Mouse (Mus musculus) hindbrain, embryonic 15.5 days (tissue): Measurements from ENCODE around the gene 1700020A23Rik. TPM values are rescaled to one million over a fixed set of nuclear protein-coding genes. Genes with fewer than 3 reads are reported as not detected.

Experiments
- ATAC-seq: fragments of 200-750 bp; cut with Nextera tagmentation; 2 replicates; pipeline ENCODE4 v1.8.0; 2017; ENCODE audit warnings: low read depth, moderate number of reproducible peaks, moderate TSS enrichment; ENCODE audit not compliant: low FRiP score
- H3K27ac ChIP-seq: fragments of 300-500 bp; sonication (generic); replicated peaks from 2 replicates; pipeline ENCODE4 v1.5.1; 2015; ENCODE audit warnings: mild to moderate bottlenecking, inconsistent platforms
- H3K27me3 ChIP-seq: fragments of 300-500 bp; sonication (generic); 2 replicates; pipeline ENCODE4 v1.6.1; 2015; ENCODE audit warnings: control low read depth, inconsistent platforms
- H3K36me3 ChIP-seq: fragments of 300-500 bp; sonication (generic); 2 replicates; pipeline ENCODE4 v1.6.1; 2015; ENCODE audit warnings: control low read depth, inconsistent platforms
- H3K4me1 ChIP-seq: fragments of 300-500 bp; sonication (generic); replicated peaks from 2 replicates; pipeline ENCODE4 v1.6.1; 2015; ENCODE audit warnings: control low read depth, inconsistent platforms
- H3K4me2 ChIP-seq: fragments of 300-500 bp; sonication (generic); 2 replicates; pipeline ENCODE4 v1.6.1; 2015; ENCODE audit warnings: moderate library complexity, mild to moderate bottlenecking, inconsistent platforms
- H3K4me3 ChIP-seq: fragments of 300-500 bp; sonication (generic); 2 replicates; pipeline ENCODE4 v1.5.1; 2015; ENCODE audit warnings: mild to moderate bottlenecking, inconsistent platforms
- H3K9ac ChIP-seq: fragments of 300-500 bp; sonication (generic); 2 replicates; pipeline ENCODE4 v1.6.1; 2015; ENCODE audit warnings: inconsistent platforms
- H3K9me3 ChIP-seq: fragments of 300-500 bp; sonication (generic); 2 replicates; pipeline ENCODE4 v1.6.1; 2016; ENCODE audit warnings: control low read depth, inconsistent platforms
- WGBS: fragments of 180-500 bp; shearing (Covaris S2); methylation state at CpG from one replicate; pipeline ENCODE4 v1.1.7; 2015; 5-methylcytosine and 5-hydroxymethylcytosine counted together
- polyA plus RNA-seq: library from polyadenylated mRNA; unstranded; fragments of >200 nt; fragmentation: Nextera tagmentation; extraction: Ambion mirVana; gene quantifications from 2 replicates; pipeline ENCODE4 v1.2.1, GENCODE M21; 2015

1700020A23Rik gene
- polyA plus RNA-seq, 1 experiment from 2014 or later = 0.97 TPM

DNA sequence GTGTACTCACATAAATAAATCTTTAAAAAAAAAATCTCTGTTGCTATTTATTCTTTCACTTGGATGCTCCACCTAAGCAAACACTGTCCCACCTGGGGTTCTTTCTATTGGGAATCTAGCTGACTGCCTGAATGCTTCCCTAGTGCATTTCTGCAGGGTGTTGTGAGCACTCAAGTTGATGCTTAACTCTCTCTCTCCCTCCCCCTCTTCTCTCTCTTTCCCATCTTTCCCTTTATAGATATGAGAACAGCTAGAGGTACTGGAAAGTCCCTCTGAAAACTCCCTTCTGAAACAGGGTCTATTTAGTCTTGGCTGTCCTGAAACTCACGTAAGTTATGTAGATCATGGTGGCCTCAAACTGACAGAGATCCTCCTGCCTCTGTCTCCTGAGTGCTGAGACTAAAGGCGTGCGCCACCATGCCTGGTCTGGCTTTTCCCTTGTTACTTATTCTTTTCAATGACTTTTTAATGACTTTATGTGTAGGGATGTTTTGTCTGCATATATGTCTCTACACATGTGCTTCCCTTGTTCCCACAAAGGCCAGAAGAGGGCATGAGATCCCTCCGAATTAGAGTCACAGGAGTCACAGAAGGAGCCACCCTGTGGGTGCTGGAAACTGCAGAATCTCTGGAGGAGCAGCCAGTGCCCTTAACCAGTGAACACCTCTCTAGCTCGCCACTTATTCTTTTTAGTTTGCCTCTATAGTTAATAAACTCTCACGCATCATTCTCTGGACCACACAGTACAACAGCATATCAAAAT lies 9.2 kb downstream of the 1700020A23Rik start:
- Histone ChIP-seq H3K4me3 (no peak overlapping the region), H3K4me1 (0 out of 2 replicates have a peak, but pooled peaks cover under 1% of the 10 kb centered on the region), H3K9me3 (no peaks in the 10 kb centered on the region), H3K36me3 (0 out of 2 replicates have a peak, but pooled peaks cover 4% of the 10 kb centered on the region), H3K27me3 (no peaks in the 10 kb centered on the region), H3K27ac (no peak overlapping the region), H3K9ac (no peak overlapping the region), H3K4me2 (no peak overlapping the region)
- ATAC-seq = no peak
- WGBS = 81% methylated on average over 6 of the region's 6 CpGs

DNA sequence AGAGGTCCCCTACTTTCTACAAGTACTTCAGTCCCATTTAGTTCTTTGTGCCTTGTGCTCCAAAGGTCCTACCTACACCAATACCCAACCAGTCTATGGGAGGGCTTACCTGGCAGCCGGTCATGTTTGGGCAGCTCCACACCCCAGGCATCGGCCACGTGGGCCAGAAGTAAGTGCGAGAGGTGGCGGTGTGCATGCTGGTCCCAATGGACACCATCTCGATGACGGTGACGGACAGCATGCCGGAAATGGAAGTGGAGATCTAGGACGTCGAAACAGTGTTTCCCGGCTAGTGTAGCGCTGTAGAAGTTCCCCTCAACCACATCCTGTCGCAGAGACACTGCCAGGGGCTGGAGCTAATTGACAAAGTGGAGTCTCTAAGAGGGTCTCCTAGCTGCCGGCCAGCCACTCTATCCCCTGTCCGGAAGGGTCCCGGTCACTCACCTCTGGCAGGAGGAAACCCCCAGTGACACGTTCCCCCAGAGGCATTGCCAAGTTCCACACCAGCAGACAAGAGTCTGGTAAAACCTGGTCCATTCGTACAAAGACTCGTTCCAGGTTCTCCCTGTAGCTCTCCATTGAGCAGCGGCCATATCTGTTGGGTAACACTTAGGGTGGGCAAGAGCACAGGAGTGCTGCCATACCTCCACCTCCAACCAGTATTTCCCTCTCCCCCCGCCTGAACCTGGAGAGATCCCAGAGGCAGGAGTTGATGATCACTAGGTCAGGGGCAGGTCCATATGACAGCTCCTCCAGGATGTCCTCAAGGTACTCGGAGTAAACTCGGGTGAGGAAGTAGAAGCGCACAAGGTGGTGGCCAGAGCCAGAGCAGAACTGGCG lies 16.9 kb downstream of the 1700020A23Rik start:
- no peak overlapping the region for H3K4me3 ChIP-seq
- H3K36me3 ChIP-seq = 0 out of 2 replicates have a peak, but pooled peaks cover 6% of the 10 kb centered on the region
- H3K27me3 ChIP-seq = no peaks in the 10 kb centered on the region
- ATAC-seq = no peak
- whole genome bisulfite sequencing = 95% methylated on average over 26 of the region's 26 CpGs
- H3K4me1 ChIP-seq = peaks cover 51% of the 10 kb centered on the region
- H3K9ac ChIP-seq = no peak overlapping the region
- no peak overlapping the region for H3K27ac ChIP-seq
- no peaks in the 10 kb centered on the region for H3K9me3 ChIP-seq
- no peak overlapping the region for H3K4me2 ChIP-seq

DNA sequence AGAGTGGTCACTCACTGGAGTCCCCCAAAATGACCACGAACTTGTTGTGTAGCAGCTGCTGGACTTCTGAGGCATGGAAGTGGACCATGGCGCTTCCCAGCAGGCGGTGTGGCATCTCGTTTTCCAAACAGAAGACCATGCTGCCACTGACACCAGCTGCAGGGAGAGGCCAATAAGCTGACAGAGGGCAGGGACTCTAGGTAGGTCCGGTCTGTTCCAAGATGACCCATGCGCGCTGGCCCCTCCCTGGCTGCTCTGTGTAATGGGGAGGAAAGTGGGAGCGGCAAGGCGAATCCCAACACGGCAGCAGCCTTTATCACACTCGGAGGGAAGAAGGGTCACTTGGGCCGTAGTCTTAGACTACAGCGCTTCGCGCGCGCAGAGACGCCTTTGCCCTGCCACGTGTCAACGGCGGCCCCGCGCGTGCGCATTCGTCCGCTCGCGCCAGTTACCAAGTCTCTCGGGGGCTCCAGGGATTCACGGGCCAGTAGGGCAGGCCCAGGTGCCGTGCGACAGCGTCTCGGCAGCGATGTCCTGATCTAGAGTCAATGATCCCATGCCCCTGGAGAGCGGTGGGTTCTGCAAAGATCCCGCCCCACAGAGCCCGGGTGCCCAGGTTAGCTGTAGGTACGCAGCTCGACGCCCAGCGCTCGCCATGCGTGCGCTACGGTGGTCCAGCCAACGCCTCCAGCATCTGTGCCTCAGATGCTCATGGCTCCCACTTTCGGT lies 18.5 kb downstream of the 1700020A23Rik start:
- peak; percentile 84 for ATAC-seq
- peaks cover 51% of the 10 kb centered on the region for H3K4me1 ChIP-seq
- peak overlapping the region; percentile 88 for H3K9ac ChIP-seq

DNA sequence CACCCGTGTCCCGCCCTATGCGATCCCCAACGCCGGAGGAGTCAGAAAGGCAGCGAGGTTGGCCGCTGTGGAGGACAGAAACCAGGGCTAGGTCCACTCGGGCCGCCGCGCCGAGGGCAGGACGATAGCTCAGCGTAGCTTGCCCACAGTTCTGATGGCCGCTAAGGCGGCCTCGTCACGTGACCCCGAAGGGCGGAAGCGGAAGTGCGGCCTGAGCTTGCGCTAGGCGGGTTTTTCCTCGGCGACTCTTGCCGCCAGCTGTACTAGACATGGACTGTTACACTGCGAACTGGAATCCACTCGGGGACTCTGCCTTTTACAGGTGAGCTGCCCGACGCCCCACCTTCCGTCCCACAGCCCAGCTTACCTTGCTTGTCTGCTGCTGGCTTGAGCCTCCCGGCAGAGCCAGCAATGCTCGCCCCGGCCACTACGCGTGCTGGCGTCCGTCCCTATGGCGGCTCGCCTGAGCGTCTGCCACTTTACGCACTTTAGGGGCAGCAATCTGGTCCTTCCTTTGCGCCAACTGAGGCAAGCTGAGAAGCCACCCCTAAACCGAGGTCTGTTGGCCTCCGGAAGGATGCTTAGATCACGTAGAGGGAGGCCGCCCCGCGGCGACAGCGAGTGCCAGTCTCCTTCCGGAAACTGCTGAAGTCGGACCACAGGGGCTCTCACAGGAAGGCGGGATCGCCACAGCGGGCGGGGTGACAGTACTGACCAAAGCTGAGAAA lies 19.2 kb downstream of the 1700020A23Rik start, which contains the start of the genes Vps16 and Pced1a:
Gene Vps16, plus strand, starts transcription at position 214 of the 728 bp plus-strand sequence.
Gene Pced1a, minus strand, starts transcription at position 576 of the 728 bp plus-strand sequence.
- H3K9ac ChIP-seq = peak within 1 kb of the TSS; percentile 88
- peak within 1 kb of the TSS; percentile 96 for H3K4me3 ChIP-seq
- H3K4me1 ChIP-seq = peaks cover 51% of the 10 kb centered on the region
- ATAC-seq = peak; percentile 94
- 0% methylated on average over 57 of the region's 58 CpGs for WGBS
- 0 out of 2 replicates have a peak, but pooled peaks cover 2% of the 10 kb centered on the region for H3K36me3 ChIP-seq
- H3K4me2 ChIP-seq = peak within 1 kb of the TSS; percentile 78
- H3K27ac ChIP-seq = peak within 1 kb of the TSS; percentile 98
- no peaks in the 10 kb centered on the region for H3K9me3 ChIP-seq
- H3K27me3 ChIP-seq = no peaks in the 10 kb centered on the region

More for the DNA sequence above, 18.5 kb downstream of the 1700020A23Rik start:
- Histone ChIP-seq H3K9me3 (no peaks in the 10 kb centered on the region), H3K27ac (peak overlapping the region; percentile 98), H3K4me3 (peak overlapping the region; percentile 96), H3K4me2 (peak overlapping the region; percentile 78), H3K27me3 (no peaks in the 10 kb centered on the region), H3K36me3 (0 out of 2 replicates have a peak, but pooled peaks cover 6% of the 10 kb centered on the region)
- WGBS = 15% methylated on average over 49 of the region's 49 CpGs

DNA sequence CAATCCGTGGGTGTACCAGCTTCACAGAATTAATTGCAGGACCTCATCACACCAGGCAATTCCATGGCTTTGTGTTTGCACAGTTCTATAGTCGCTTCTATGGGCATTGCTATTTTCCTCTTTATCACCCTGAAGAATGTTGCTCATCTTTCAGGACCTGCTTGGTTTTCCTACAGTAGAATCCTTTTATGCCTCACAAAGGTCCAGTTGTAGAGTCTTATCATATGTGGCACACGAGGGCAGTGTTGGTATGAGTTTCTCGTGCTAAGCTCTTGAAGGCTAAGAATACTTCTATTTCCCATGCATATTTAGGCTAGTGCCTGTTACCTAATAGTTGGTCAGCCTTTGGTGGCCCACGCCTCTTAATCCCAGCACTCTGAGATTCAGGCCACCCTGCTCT lies 20.1 kb downstream of the 1700020A23Rik start:
- H3K27me3 ChIP-seq = no peaks in the 10 kb centered on the region
- no peak for ATAC-seq
- H3K9me3 ChIP-seq = no peaks in the 10 kb centered on the region
- H3K27ac ChIP-seq = peak overlapping the region; percentile 98
- peak overlapping the region; percentile 96 for H3K4me3 ChIP-seq
- no peaks in the 10 kb centered on the region for H3K36me3 ChIP-seq
- H3K4me1 ChIP-seq = peaks cover 49% of the 10 kb centered on the region
- WGBS = 40% methylated on average over 5 of the region's 5 CpGs
- peak overlapping the region; percentile 88 for H3K9ac ChIP-seq
- H3K4me2 ChIP-seq = peak overlapping the region; percentile 78

DNA sequence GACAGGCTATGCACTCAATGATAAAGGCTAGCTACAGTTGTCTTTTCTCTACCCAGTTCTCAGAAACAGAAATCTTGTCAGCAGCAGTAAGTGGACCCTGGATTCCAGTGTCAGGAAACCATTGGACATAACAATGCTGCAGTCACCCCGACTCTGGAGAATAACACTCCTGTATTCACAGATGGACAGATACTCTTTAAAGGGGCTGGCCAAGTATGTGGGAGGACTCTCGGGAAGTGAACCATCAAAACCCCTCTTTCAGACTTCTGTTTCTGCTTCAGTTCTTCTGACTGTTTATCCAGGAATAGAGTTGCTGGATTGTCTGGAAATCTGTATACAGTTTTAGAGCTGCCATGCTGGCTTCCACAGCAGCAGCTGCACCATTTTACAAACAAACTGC lies 24.8 kb downstream of the 1700020A23Rik start:
- Histone ChIP-seq H3K27ac (no peak overlapping the region), H3K9ac (no peak overlapping the region), H3K4me3 (no peak overlapping the region), H3K4me2 (no peak overlapping the region), H3K27me3 (no peaks in the 10 kb centered on the region), H3K9me3 (no peaks in the 10 kb centered on the region), H3K4me1 (peaks cover 15% of the 10 kb centered on the region), H3K36me3 (no peaks in the 10 kb centered on the region)
- ATAC-seq = no peak
- 51% methylated on average over 2 of the region's 2 CpGs for WGBS

DNA sequence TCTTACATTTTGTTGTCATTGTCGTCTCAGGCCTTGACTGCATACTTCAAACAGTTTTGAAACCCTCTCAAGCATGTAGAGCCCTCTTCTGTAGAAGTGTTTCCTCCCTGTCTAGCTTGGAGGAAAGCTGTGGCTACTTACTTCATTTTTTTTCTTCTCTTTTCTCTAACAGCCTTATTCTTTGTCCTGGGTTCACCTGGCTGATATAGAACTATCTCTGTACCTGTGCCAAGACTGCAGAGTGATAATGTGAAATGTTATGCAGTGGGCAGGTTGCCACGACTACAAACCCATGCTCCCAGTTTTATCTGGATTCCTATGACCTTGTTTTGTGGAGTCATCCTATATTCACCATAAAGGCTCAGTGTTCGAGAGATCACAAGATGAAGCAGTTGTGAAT lies 25.4 kb downstream of the 1700020A23Rik start:
- H3K36me3 ChIP-seq = no peaks in the 10 kb centered on the region
- peaks cover 8% of the 10 kb centered on the region for H3K4me1 ChIP-seq
- no peak overlapping the region for H3K27ac ChIP-seq
- ATAC-seq = no peak
- H3K4me3 ChIP-seq = no peak overlapping the region
- no peak overlapping the region for H3K4me2 ChIP-seq
- H3K27me3 ChIP-seq = no peaks in the 10 kb centered on the region
- 85% methylated on average over 3 of the region's 3 CpGs for WGBS
- H3K9ac ChIP-seq = no peak overlapping the region
- no peaks in the 10 kb centered on the region for H3K9me3 ChIP-seq

DNA sequence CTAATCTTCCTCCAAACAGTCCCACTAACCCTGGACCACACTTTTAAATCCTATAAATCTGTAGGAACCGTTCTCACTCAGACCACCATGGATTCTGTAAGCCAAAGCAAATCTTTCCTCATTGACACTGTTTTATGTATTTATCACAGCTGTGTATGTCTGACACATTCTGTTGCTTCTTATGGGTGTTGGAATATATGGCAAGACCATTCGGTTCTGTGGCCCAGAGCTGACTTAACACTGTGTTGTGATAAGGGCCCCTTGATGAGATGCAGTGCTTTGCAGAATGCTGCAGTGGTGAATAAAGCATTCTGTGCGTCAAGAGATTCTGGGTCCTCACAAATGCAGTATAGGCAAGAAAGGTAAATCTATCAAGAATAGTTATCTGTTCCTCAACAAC lies 27.1 kb downstream of the 1700020A23Rik start:
- ATAC-seq = no peak
- H3K27ac ChIP-seq = no peak overlapping the region
- no peak overlapping the region for H3K4me2 ChIP-seq
- 89% methylated on average over 3 of the region's 3 CpGs for WGBS
- no peaks in the 10 kb centered on the region for H3K4me1 ChIP-seq
- no peaks in the 10 kb centered on the region for H3K27me3 ChIP-seq
- H3K4me3 ChIP-seq = no peak overlapping the region
- H3K9ac ChIP-seq = no peak overlapping the region
- no peaks in the 10 kb centered on the region for H3K36me3 ChIP-seq
- no peaks in the 10 kb centered on the region for H3K9me3 ChIP-seq

DNA sequence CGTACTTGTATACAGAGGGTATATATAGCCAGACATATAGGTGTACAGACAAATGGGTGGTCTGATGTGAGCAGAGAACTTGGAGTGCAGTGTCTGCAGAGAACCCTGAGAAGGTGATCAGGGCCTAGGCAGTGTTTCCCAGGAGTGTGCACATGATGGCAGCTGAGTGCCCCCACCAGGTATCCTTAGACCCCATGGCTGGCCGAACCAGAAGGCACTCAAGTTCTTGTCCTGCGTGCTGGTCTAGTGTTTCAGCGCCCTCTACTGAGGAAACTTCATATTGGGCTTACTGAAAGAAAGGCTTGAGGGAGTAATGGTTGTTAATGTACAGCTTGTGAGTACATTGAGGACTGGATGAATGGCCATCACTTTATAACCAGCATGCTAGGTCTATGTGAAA lies 28.1 kb downstream of the 1700020A23Rik start:
- no peak overlapping the region for H3K4me3 ChIP-seq
- H3K4me2 ChIP-seq = no peak overlapping the region
- ATAC-seq = peak; percentile 73; the same call in 1 of the 2 replicates
- no peaks in the 10 kb centered on the region for H3K36me3 ChIP-seq
- no peaks in the 10 kb centered on the region for H3K4me1 ChIP-seq
- H3K9ac ChIP-seq = no peak overlapping the region
- 26% methylated on average over 4 of the region's 4 CpGs for WGBS
- no peak overlapping the region for H3K27ac ChIP-seq
- no peaks in the 10 kb centered on the region for H3K27me3 ChIP-seq
- no peaks in the 10 kb centered on the region for H3K9me3 ChIP-seq

DNA sequence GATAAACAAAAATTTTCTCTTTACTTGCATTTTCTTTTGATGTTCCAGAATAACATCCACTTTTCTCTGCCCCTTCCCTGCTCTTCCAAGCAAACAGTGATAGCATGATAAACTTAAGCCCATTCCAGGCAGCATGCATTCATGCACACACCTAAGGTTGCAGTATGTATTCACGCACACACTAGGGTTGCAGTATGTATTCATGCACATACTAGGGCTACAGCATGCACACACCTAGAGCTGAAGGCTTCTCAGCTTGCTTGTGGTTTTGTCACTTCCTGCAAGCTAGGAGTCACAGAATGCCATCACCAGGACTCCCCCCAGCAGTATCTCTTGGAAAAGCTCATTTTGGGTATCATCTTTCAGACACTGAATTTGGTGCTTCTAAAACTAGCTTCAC lies 31.7 kb downstream of the 1700020A23Rik start:
- 100% methylated on average over 1 of the region's 1 CpGs for WGBS
- H3K4me3 ChIP-seq = no peak overlapping the region
- H3K27me3 ChIP-seq = no peaks in the 10 kb centered on the region
- no peak overlapping the region for H3K9ac ChIP-seq
- no peak overlapping the region for H3K4me2 ChIP-seq
- no peaks in the 10 kb centered on the region for H3K9me3 ChIP-seq
- H3K36me3 ChIP-seq = peaks cover 35% of the 10 kb centered on the region
- no peak overlapping the region for H3K27ac ChIP-seq
- ATAC-seq = no peak
- H3K4me1 ChIP-seq = no peaks in the 10 kb centered on the region

DNA sequence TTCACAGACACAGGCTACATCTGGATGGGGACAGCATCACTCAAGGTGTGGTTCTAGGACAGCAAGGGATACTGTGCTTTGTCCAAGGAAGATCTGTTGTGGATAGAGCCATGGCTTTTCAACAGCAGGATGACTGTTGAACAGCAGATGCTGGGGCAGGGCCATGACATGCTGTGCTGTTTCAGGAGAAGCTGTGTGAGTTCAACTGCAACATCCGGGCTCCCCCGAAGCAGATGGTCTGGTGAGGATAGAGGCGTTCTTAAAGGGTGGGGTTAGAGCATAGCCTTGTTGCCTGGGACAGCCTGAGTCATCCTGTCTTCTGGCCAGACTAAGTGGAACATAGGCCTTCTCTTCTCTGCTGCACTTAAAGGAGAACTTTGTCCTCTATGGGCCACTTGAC lies 33.8 kb downstream of the 1700020A23Rik start:
- Histone ChIP-seq H3K4me1 (no peaks in the 10 kb centered on the region), H3K9me3 (no peaks in the 10 kb centered on the region), H3K4me2 (no peak overlapping the region), H3K27me3 (no peaks in the 10 kb centered on the region), H3K27ac (no peak overlapping the region), H3K4me3 (no peak overlapping the region), H3K36me3 (peaks cover 56% of the 10 kb centered on the region), H3K9ac (no peak overlapping the region)
- WGBS = 85% methylated on average over 3 of the region's 3 CpGs
- no peak for ATAC-seq
